Mouse (Mus musculus): Measurements from ENCODE around the gene Gns.

DNA sequence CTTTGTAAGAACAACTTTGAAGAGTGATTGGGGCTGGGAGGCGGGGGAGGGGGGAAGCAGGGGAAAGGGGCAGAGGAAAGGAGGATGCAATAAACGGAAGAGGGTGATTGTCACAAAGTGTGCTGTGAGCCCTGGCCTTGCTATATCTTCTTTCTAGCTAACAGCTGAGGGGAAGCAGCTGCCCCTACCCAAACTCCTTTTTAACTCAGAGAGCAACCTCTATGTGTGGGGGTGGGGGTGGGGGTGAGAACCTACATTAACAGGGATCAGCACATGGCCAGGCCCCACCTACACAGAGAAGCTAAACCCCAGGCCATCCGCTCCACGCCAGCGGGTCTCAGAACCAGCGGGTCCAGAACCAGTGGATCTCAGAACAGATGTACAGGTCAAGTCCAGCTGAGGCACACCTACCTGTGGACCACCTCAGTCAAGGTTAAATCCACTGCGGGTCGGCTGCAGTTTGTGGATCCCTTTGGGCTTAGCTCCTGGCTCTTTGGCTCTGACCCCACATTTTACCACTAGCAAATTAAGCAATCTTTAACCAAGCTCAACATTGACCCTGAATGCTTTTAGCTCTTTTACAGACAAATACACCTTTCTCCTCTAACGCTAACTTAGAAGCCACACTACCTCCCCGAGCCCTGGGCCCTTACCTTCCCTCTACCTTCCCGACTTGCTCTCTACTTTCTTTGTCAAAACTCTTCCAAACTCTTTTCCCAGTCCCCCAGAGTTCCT lies 47.0 kb downstream of the Gns start:
- no peak for TF ChIP-seq GATA1 (IDR thresholded peaks at IDR 0.05; ENCODE audit: borderline replicate concordance, low read length)
- TF ChIP-seq FLI1 (IDR thresholded peaks at IDR 0.05; ENCODE audit: low read length): no peak

Measured in megakaryocyte, embryonic 14.5 days (primary cell).